Mouse (Mus musculus) neutrophil, adult 59 days (primary cell): ENCODE measurements around the gene Rexo5. TPM values are rescaled to one million over a fixed set of nuclear protein-coding genes. Genes with fewer than 3 reads are reported as not detected.

Source experiments
- total RNA-seq, 2 experiments: library from RNA; stranded (reverse); gene quantifications; 1 replicate in 1 of 2; 2 replicates in 1 of 2; pipeline ENCODE4 v1.2.4; 2023

Gene Rexo5
- 10 to 100 TPM; 12.6 to 21.6 TPM for total RNA-seq

GRCm38 (mm10) chr7:119793586-119794250 is at the start of gene Rexo5, which contains the start of gene Eri2:
TSS of gene Rexo5 (plus strand) at chr7:119794006.
TSS of gene Eri2 (minus strand) at chr7:119794058.

GRCm38 (mm10) chr7:119760527-119760951 is 33.3 kb upstream of the Rexo5 start, which contains the start of gene Acsm3:
TSS of gene Acsm3 (plus strand) at chr7:119760923.

GRCm38 (mm10) chr7:119895639-119896512 is 102.1 kb downstream of the Rexo5 start, which contains the start of the genes Lyrm1 and Dcun1d3:
TSS of gene Lyrm1 (plus strand) at chr7:119895861.
TSS of gene Dcun1d3 (minus strand) at chr7:119896298.

Other genes with a start within 250 kb of the Rexo5 start
- not detected for gene Acsm2, start 239.7 kb upstream of the Rexo5 start, total RNA-seq
- gene Acsm1, start 187.0 kb upstream of the Rexo5 start, total RNA-seq: not detected
- not detected for gene Acsm4, start 104.0 kb upstream of the Rexo5 start, total RNA-seq
- gene Thumpd1, start 73.2 kb upstream of the Rexo5 start, total RNA-seq: 10 to 100 TPM; 12.0 to 15.1 TPM
- not detected for gene Acsm3, start 33.1 kb upstream of the Rexo5 start, total RNA-seq
- 1 to 10 TPM; 4.4 to 5.1 TPM for gene Eri2, start 52 bp downstream of the Rexo5 start, total RNA-seq
- gene Lyrm1, start 101.9 kb downstream of the Rexo5 start, total RNA-seq: 1 to 10 TPM; 3.9 to 5.8 TPM
- 10 to 100 TPM; 15.6 to 22.6 TPM for gene Dcun1d3, start 102.3 kb downstream of the Rexo5 start, total RNA-seq